Mouse (Mus musculus): Measurements from ENCODE around the gene Rfesd.

Gene Rfesd

GRCm38 (mm10) chr13:76017974-76018843 lies at the start of gene Rfesd:
Rfesd (minus strand) TSS chr13:76018719.
- peak; percentile 99 for DNase-seq (ENCODE audit: low read depth)

GRCm38 (mm10) chr13:76064363-76064945 lies 45.9 kb upstream of the Rfesd start:
- peak; percentile 7 for DNase-seq (ENCODE audit: low read depth)

- DNase-seq (ENCODE audit: low read depth) = no peak
These were observed 45.0 kb upstream of the Rfesd start for GRCm38 (mm10) chr13:76063548-76063947.

- no peak for DNase-seq (ENCODE audit: low read depth)
These were observed 44.0 kb upstream of the Rfesd start for GRCm38 (mm10) chr13:76062569-76062968.

- DNase-seq (ENCODE audit: low read depth) = no peak
These were observed 43.6 kb upstream of the Rfesd start for GRCm38 (mm10) chr13:76062126-76062525.

GRCm38 (mm10) chr13:76059591-76059990 lies 41.1 kb upstream of the Rfesd start:
- no peak for DNase-seq (ENCODE audit: low read depth)

GRCm38 (mm10) chr13:76057267-76058069 lies 38.9 kb upstream of the Rfesd start:
- DNase-seq (ENCODE audit: low read depth) = no peak

GRCm38 (mm10) chr13:76056896-76057266 lies 38.4 kb upstream of the Rfesd start, which contains the start of gene Gpr150:
Gpr150 (minus strand) TSS chr13:76056996.
- no peak for DNase-seq (ENCODE audit: low read depth)

GRCm38 (mm10) chr13:76056261-76056724 lies 37.8 kb upstream of the Rfesd start:
- no peak for DNase-seq (ENCODE audit: low read depth)

GRCm38 (mm10) chr13:76055391-76056232 lies 37.1 kb upstream of the Rfesd start:
- no peak for DNase-seq (ENCODE audit: low read depth)

- no peak for DNase-seq (ENCODE audit: low read depth)
These were observed 26.5 kb upstream of the Rfesd start for GRCm38 (mm10) chr13:76044971-76045370.

- DNase-seq (ENCODE audit: low read depth) = no peak
These were observed 23.9 kb upstream of the Rfesd start for GRCm38 (mm10) chr13:76042455-76042854.

GRCm38 (mm10) chr13:76024588-76024987 lies 6.1 kb upstream of the Rfesd start:
- DNase-seq (ENCODE audit: low read depth) = no peak

GRCm38 (mm10) chr13:76021782-76022181 lies 3.3 kb upstream of the Rfesd start:
- peak; percentile 64 for DNase-seq (ENCODE audit: low read depth)

- DNase-seq (ENCODE audit: low read depth) = no peak
These were observed 403 bp upstream of the Rfesd start for GRCm38 (mm10) chr13:76018844-76019400.

GRCm38 (mm10) chr13:76017465-76017864 lies 1.1 kb downstream of the Rfesd start:
- DNase-seq (ENCODE audit: low read depth) = peak; percentile 10

GRCm38 (mm10) chr13:76014511-76014910 lies 4.0 kb downstream of the Rfesd start:
- DNase-seq (ENCODE audit: low read depth) = no peak

GRCm38 (mm10) chr13:76003272-76003671 lies 15.2 kb downstream of the Rfesd start:
- DNase-seq (ENCODE audit: low read depth) = no peak

- DNase-seq (ENCODE audit: low read depth) = peak; percentile 32
These were observed 26.1 kb downstream of the Rfesd start for GRCm38 (mm10) chr13:75992169-75993028.

- DNase-seq (ENCODE audit: low read depth) = peak; percentile 48
These were observed 30.4 kb downstream of the Rfesd start for GRCm38 (mm10) chr13:75988096-75988495.

Data from NIH3T3 (cell line).